22 mouse cellular contexts compared by ENCODE assay signal in genomic region chr15:59212362-59212761, GRCm38 (mm10).
DNase-seq lines count a peak whose midpoint lies in the region; ATAC-seq and TF ChIP-seq lines count a peak whose summit lies in the region.
"Had no signal": no experiment of that assay in that cellular context is flagged by ENCODE, and none has a peak within 500 bp of the region (broad histone marks: within the 10 kb centered on the region; RNA-seq: fewer than 3 reads in every experiment).

No protein-coding gene starts in this region.

- no peak overlapping the region for H3K4me2 ChIP-seq in lung, embryonic 14.5 days
- H3K4me2 ChIP-seq in embryonic facial prominence, embryonic 14.5 days (ENCODE audit: low read depth, low read length): no peak overlapping the region
- no peak overlapping the region for H3K4me2 ChIP-seq in stomach, embryonic 16.5 days (ENCODE audit: low read depth, low read length)
- H3K4me2 ChIP-seq: heart, embryonic 11.5 days; heart, embryonic 15.5 days; hindbrain, embryonic 15.5 days had no signal

- no peaks in the 10 kb centered on the region for H3K27me3 ChIP-seq in lung, embryonic 14.5 days (ENCODE audit: insufficient read depth, low read length)
- no peaks in the 10 kb centered on the region for H3K27me3 ChIP-seq in embryonic facial prominence, embryonic 14.5 days (replicated peaks; ENCODE audit: control insufficient read depth, insufficient read depth, low read length)
- H3K27me3 ChIP-seq in stomach, embryonic 16.5 days (ENCODE audit: control insufficient read depth, insufficient read depth, low read length): no peaks in the 10 kb centered on the region
- H3K27me3 ChIP-seq: CH12.LX; heart, embryonic 15.5 days; hindbrain, embryonic 15.5 days had no signal

- no peak for DNase-seq in lung, embryonic 14.5 days
- no peak for DNase-seq in lung, postnatal 4 days
- peak; percentile 15 for DNase-seq in MN1 (ENCODE audit: low spot score)
- peak; percentile 81 for DNase-seq in embryonic facial prominence, embryonic 14.5 days (ENCODE audit: low spot score)
- no peak for DNase-seq in adrenal gland, adult (ENCODE audit: inconsistent age in 2 of 2, low spot score in 1 of 2)
- no peak for DNase-seq in c-Kit-positive CD71-positive TER-119-positive erythroid progenitor cells, embryonic 14.5 days (ENCODE audit: low spot score)
- DNase-seq: adrenal gland, adult 8-10 months; adrenal gland, postnatal 36 days; cerebellum, adult 11 months; cerebellum, adult 9-11 months; cerebellum, postnatal 36 days; gastrocnemius, postnatal 10 days; heart, adult 2 months; heart, postnatal 36 days had no signal

- H3K9me3 ChIP-seq in lung, embryonic 14.5 days (ENCODE audit: low read depth, low read length): no peaks in the 10 kb centered on the region
- no peaks in the 10 kb centered on the region for H3K9me3 ChIP-seq in embryonic facial prominence, embryonic 14.5 days (ENCODE audit: control insufficient read depth, low read length)
- H3K9me3 ChIP-seq in stomach, embryonic 16.5 days (replicated peaks; ENCODE audit: control insufficient read depth, low read length): no peaks in the 10 kb centered on the region
- H3K9me3 ChIP-seq: heart, embryonic 15.5 days; hindbrain, embryonic 15.5 days had no signal

- peak; percentile 62 for ATAC-seq in lung, embryonic 14.5 days (ENCODE audit: insufficient read depth)
- peak; percentile 96 for ATAC-seq in embryonic facial prominence, embryonic 14.5 days (ENCODE audit: low read depth)
- ATAC-seq in stomach, embryonic 16.5 days (ENCODE audit: insufficient read depth, low FRiP score): peak; percentile 64; the same call in 1 of the 2 replicates
- ATAC-seq: forebrain, embryonic 16.5 days; intestine, embryonic 16.5 days had no signal

- no peak for TF ChIP-seq CTCF in lung, embryonic 14.5 days (IDR thresholded peaks at IDR 0.05; ENCODE audit: low read depth)

- H3K9ac ChIP-seq in lung, embryonic 14.5 days: no peak overlapping the region
- no peak overlapping the region for H3K9ac ChIP-seq in embryonic facial prominence, embryonic 14.5 days (ENCODE audit: low read depth, low read length)
- no peak overlapping the region for H3K9ac ChIP-seq in stomach, embryonic 16.5 days (ENCODE audit: low read length)
- H3K9ac ChIP-seq: heart, embryonic 15.5 days; hindbrain, embryonic 15.5 days had no signal

- no peak overlapping the region for H3K4me3 ChIP-seq in lung, embryonic 14.5 days (ENCODE audit: low read depth, low read length)
- no peak overlapping the region for H3K4me3 ChIP-seq in embryonic facial prominence, embryonic 14.5 days (ENCODE audit: low read depth, low read length)
- H3K4me3 ChIP-seq in stomach, embryonic 16.5 days (replicated peaks; ENCODE audit: low read length): no peak overlapping the region
- H3K4me3 ChIP-seq: erythroblast, embryonic 14.5 days; heart, adult 2 months; heart, embryonic 15.5 days; hindbrain, embryonic 15.5 days had no signal

- no peaks in the 10 kb centered on the region for H3K36me3 ChIP-seq in lung, embryonic 14.5 days (ENCODE audit: insufficient read depth)
- H3K36me3 ChIP-seq in embryonic facial prominence, embryonic 14.5 days (ENCODE audit: control insufficient read depth, insufficient read depth, low read length): no peaks in the 10 kb centered on the region
- no peaks in the 10 kb centered on the region for H3K36me3 ChIP-seq in stomach, embryonic 16.5 days (ENCODE audit: control insufficient read depth, insufficient read depth, low read length)
- H3K36me3 ChIP-seq: heart, embryonic 15.5 days; hindbrain, embryonic 15.5 days had no signal

- 69% methylated on average over 3 of the region's 3 CpGs for WGBS in lung, embryonic 14.5 days
- WGBS in embryonic facial prominence, embryonic 14.5 days: 62% methylated on average over 3 of the region's 3 CpGs
- WGBS in stomach, embryonic 16.5 days: 65% methylated on average over 3 of the region's 3 CpGs

- no peaks in the 10 kb centered on the region for H3K4me1 ChIP-seq in lung, embryonic 14.5 days (ENCODE audit: insufficient read depth)
- no peaks in the 10 kb centered on the region for H3K4me1 ChIP-seq in embryonic facial prominence, embryonic 14.5 days (ENCODE audit: control insufficient read depth, insufficient read depth, low read length)
- no peaks in the 10 kb centered on the region for H3K4me1 ChIP-seq in stomach, embryonic 16.5 days (ENCODE audit: control insufficient read depth, insufficient read depth, low read length)
- H3K4me1 ChIP-seq: hindbrain, embryonic 15.5 days had no signal

- H3K27ac ChIP-seq in lung, embryonic 14.5 days (ENCODE audit: low read depth): no peak overlapping the region
- H3K27ac ChIP-seq in embryonic facial prominence, embryonic 14.5 days (replicated peaks; ENCODE audit: low read depth, low read length): peak overlapping the region; percentile 33; the same call in 1 of the 2 replicates
- no peak overlapping the region; the same call in 1 of the 2 replicates for H3K27ac ChIP-seq in stomach, embryonic 16.5 days (ENCODE audit: low read length)
- H3K27ac ChIP-seq: heart, adult 2 months; heart, embryonic 15.5 days; hindbrain, embryonic 15.5 days had no signal

Comparison
In these comparisons a context has a peak if more than half of its experiments do, and no peak if none do; other contexts are left out.
1. DNase-seq: peak in MN1 (single experiment) and embryonic facial prominence, embryonic 14.5 days (single experiment); none in lung, embryonic 14.5 days (single experiment), lung, postnatal 4 days (0 of 2), adrenal gland, adult (0 of 2) and c-Kit-positive CD71-positive TER-119-positive erythroid progenitor cells, embryonic 14.5 days (single experiment).
2. Peak in every context shown above with its lines, with median percentiles within 50 percentile points of each other: ATAC-seq.